Mouse (Mus musculus) stomach, postnatal 0 days (tissue): Measurements from ENCODE around the gene Fbxl13. TPM values are rescaled to one million over a fixed set of nuclear protein-coding genes. Genes with fewer than 3 reads are reported as not detected.

ENCODE experiments used
- ATAC-seq: fragments of 200-750 bp; cut with Nextera tagmentation; 2 replicates; pipeline ENCODE4 v1.8.0; 2017; ENCODE audit not compliant: low FRiP score, low TSS enrichment
- DNase-seq: peaks from one replicate; pipeline ENCODE4 v3.0.0-alpha.2; 2016; ENCODE audit warnings: low spot score
- H3K27ac ChIP-seq: fragments of 300-500 bp; sonication (generic); replicated peaks from 2 replicates; pipeline ENCODE4 v1.5.1; 2014; ENCODE audit warnings: mild to moderate bottlenecking, control low read depth
- H3K27me3 ChIP-seq: fragments of 300-500 bp; sonication (generic); 2 replicates; pipeline ENCODE4 v1.6.1; 2014; ENCODE audit warnings: low read length; ENCODE audit not compliant: control insufficient read depth, insufficient read depth
- H3K36me3 ChIP-seq: fragments of 300-500 bp; sonication (generic); 2 replicates; pipeline ENCODE4 v1.6.1; 2014; ENCODE audit warnings: low read length, mixed read lengths; ENCODE audit not compliant: control insufficient read depth, insufficient read depth
- H3K4me1 ChIP-seq: fragments of 300-500 bp; sonication (generic); replicated peaks from 2 replicates; pipeline ENCODE4 v1.6.1; 2014; ENCODE audit warnings: antibody characterized with exemption; ENCODE audit not compliant: control insufficient read depth, insufficient read depth
- H3K4me2 ChIP-seq: fragments of 300-500 bp; sonication (generic); replicated peaks from 2 replicates; pipeline ENCODE4 v1.6.1; 2014; ENCODE audit warnings: low read depth, mild to moderate bottlenecking, control low read depth, moderate library complexity
- H3K4me3 ChIP-seq: fragments of 300-500 bp; sonication (generic); 2 replicates; pipeline ENCODE4 v1.5.1; 2014; ENCODE audit warnings: low read depth, low read length, control low read depth
- H3K9ac ChIP-seq: fragments of 300-500 bp; sonication (generic); 2 replicates; pipeline ENCODE4 v1.6.1; 2014; ENCODE audit warnings: mild to moderate bottlenecking, low read length, control low read depth, mixed read lengths
- H3K9me3 ChIP-seq: fragments of 300-500 bp; sonication (generic); 2 replicates; pipeline ENCODE4 v1.6.1; 2016; ENCODE audit warnings: low read length; ENCODE audit not compliant: control insufficient read depth
- CTCF ChIP-seq: IDR thresholded peaks from 2 replicates; pipeline ENCODE4 v1.5.1; 2016; ENCODE audit warnings: antibody characterized with exemption, low read depth, mild to moderate bottlenecking, moderate library complexity
- EP300 ChIP-seq: optimal IDR thresholded peaks from 2 replicates; pipeline ENCODE3; 2016; ENCODE audit warnings: antibody characterized with exemption
- WGBS: fragments of 180-500 bp; shearing (Covaris S2); extraction: QIAGEN DNeasy Blood & Tissue Kit; methylation state at CpG from one replicate; pipeline ENCODE4 v1.1.7; 2014; 5-methylcytosine and 5-hydroxymethylcytosine counted together
- polyA plus RNA-seq: library from polyadenylated mRNA; unstranded; fragments of >200 nt; fragmentation: Nextera tagmentation; extraction: Ambion mirVana; gene quantifications from 2 replicates; pipeline ENCODE4 v1.2.1, GENCODE M21; 2015

Gene Fbxl13
- polyA plus RNA-seq, 1 experiment from 2014 or later = 0.28 TPM

- H3K9ac ChIP-seq = no peak overlapping the region
- DNase-seq (no peak), ATAC-seq (no peak)
- no peak for TF ChIP-seq EP300
- TF ChIP-seq CTCF = no peak
- no peak overlapping the region for H3K4me2 ChIP-seq
- H3K4me1 ChIP-seq = peaks cover 5% of the 10 kb centered on the region; the same call in 1 of the 2 replicates
- no peaks in the 10 kb centered on the region for H3K9me3 ChIP-seq
- H3K27ac ChIP-seq = no peak overlapping the region
- H3K4me3 ChIP-seq = no peak overlapping the region
- no peaks in the 10 kb centered on the region for H3K27me3 ChIP-seq
- no peaks in the 10 kb centered on the region for H3K36me3 ChIP-seq
- 69% methylated on average over 13 of the region's 13 CpGs for WGBS
Measured at GRCm38 (mm10) chr5:21502936-21503610, 142.4 kb downstream of the Fbxl13 start.

- no peak overlapping the region for H3K27ac ChIP-seq
Measured at GRCm38 (mm10) chr5:21500941-21501340, 144.5 kb downstream of the Fbxl13 start.

GRCm38 (mm10) chr5:21500133-21500532 lies 145.3 kb downstream of the Fbxl13 start:
- no peaks in the 10 kb centered on the region for H3K9me3 ChIP-seq
- no peak overlapping the region for H3K4me3 ChIP-seq
- WGBS = 27% methylated on average over 10 of the region's 10 CpGs
- H3K4me2 ChIP-seq = no peak overlapping the region
- no peak for TF ChIP-seq EP300
- peaks cover 9% of the 10 kb centered on the region; the same call in 1 of the 2 replicates for H3K4me1 ChIP-seq
- H3K36me3 ChIP-seq = no peaks in the 10 kb centered on the region
- no peaks in the 10 kb centered on the region for H3K27me3 ChIP-seq
- no peak for DNase-seq
- peak overlapping the region; percentile 58 for H3K27ac ChIP-seq
- no peak overlapping the region for H3K9ac ChIP-seq
- peak; percentile 45; the same call in 1 of the 2 replicates for ATAC-seq

More at GRCm38 (mm10) chr5:21500941-21501340, 144.5 kb downstream of the Fbxl13 start:
- Histone ChIP-seq H3K9me3 (no peaks in the 10 kb centered on the region), H3K27me3 (no peaks in the 10 kb centered on the region), H3K4me2 (no peak overlapping the region), H3K36me3 (no peaks in the 10 kb centered on the region), H3K4me1 (peaks cover 9% of the 10 kb centered on the region; the same call in 1 of the 2 replicates), H3K4me3 (no peak overlapping the region), H3K9ac (no peak overlapping the region)
- DNase-seq = no peak
- WGBS = 65% methylated on average over 2 of the region's 2 CpGs
- ATAC-seq = no peak
- TF ChIP-seq CTCF (no peak), EP300 (no peak)

GRCm38 (mm10) chr5:21498925-21499324 lies 146.5 kb downstream of the Fbxl13 start:
- H3K36me3 ChIP-seq = no peaks in the 10 kb centered on the region
- no peak overlapping the region for H3K4me3 ChIP-seq
- DNase-seq (no peak), ATAC-seq (no peak)
- H3K4me1 ChIP-seq = peaks cover 9% of the 10 kb centered on the region; the same call in 1 of the 2 replicates
- TF ChIP-seq EP300 = no peak
- TF ChIP-seq CTCF = no peak
- no peak overlapping the region for H3K4me2 ChIP-seq
- no peaks in the 10 kb centered on the region for H3K9me3 ChIP-seq
- 81% methylated on average over 11 of the region's 11 CpGs for WGBS
- no peak overlapping the region for H3K27ac ChIP-seq
- no peak overlapping the region for H3K9ac ChIP-seq
- H3K27me3 ChIP-seq = no peaks in the 10 kb centered on the region

- Histone ChIP-seq H3K9ac (no peak overlapping the region), H3K36me3 (no peaks in the 10 kb centered on the region), H3K4me2 (no peak overlapping the region), H3K9me3 (no peaks in the 10 kb centered on the region), H3K27me3 (no peaks in the 10 kb centered on the region), H3K27ac (no peak overlapping the region), H3K4me1 (peaks cover 9% of the 10 kb centered on the region; the same call in 1 of the 2 replicates), H3K4me3 (no peak overlapping the region)
- no peak for ATAC-seq
- DNase-seq = no peak
- 62% methylated on average over 2 of the region's 2 CpGs for WGBS
- no peak for TF ChIP-seq CTCF
- no peak for TF ChIP-seq EP300
Measured at GRCm38 (mm10) chr5:21498490-21498889, 146.9 kb downstream of the Fbxl13 start.

GRCm38 (mm10) chr5:21496881-21497280 lies 148.6 kb downstream of the Fbxl13 start:
- H3K27ac ChIP-seq = no peak overlapping the region; the same call in 1 of the 2 replicates
- no peak for ATAC-seq
- H3K9me3 ChIP-seq = no peaks in the 10 kb centered on the region
- no peaks in the 10 kb centered on the region for H3K27me3 ChIP-seq
- H3K4me2 ChIP-seq = no peak overlapping the region
- 51% methylated on average over 3 of the region's 3 CpGs for whole genome bisulfite sequencing
- TF ChIP-seq EP300 (no peak), CTCF (no peak)
- peaks cover 9% of the 10 kb centered on the region; the same call in 1 of the 2 replicates for H3K4me1 ChIP-seq
- no peak overlapping the region for H3K4me3 ChIP-seq
- no peak overlapping the region for H3K9ac ChIP-seq
- DNase-seq = no peak
- H3K36me3 ChIP-seq = no peaks in the 10 kb centered on the region
